In the genomic region with DNA sequence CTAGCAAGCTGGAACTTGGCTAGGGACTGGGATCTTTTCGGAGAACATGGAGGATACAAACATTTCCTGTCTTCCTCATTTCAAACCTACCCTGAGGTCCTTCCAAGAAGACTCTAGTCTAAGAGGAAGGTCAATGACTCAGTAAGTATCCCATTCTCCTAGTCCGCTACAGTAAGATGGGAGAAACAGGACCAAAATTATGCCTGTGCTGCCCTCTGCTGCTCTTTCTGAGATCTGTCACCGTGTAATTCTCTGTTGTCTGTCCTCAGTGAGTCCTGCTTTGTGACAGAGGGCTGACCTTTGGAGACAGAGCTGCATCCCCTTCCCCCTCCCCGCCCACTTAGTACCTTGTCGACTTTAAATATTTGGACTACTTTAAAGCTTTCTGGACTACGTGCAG, we compare ENCODE assay signal across 9 mouse cellular contexts.
DNase-seq lines count a peak whose midpoint lies in the region; ATAC-seq and TF ChIP-seq lines count a peak whose summit lies in the region.
"Had no signal": no experiment of that assay in that cellular context is flagged by ENCODE, and none has a peak within 500 bp of the region (broad histone marks: within the 10 kb centered on the region; RNA-seq: fewer than 3 reads in every experiment).

No protein-coding gene starts in this region.

- no peak overlapping the region for H3K27ac ChIP-seq in ES-Bruce4 (ENCODE audit: insufficient read depth, low read length)
- no peak overlapping the region for H3K27ac ChIP-seq in hindbrain, embryonic 13.5 days
- no peak overlapping the region for H3K27ac ChIP-seq in midbrain, embryonic 12.5 days (replicated peaks)
- H3K27ac ChIP-seq: lung, embryonic 15.5 days had no signal

- no peak overlapping the region for H3K4me3 ChIP-seq in ES-Bruce4 (ENCODE audit: low read depth, low read length)
- H3K4me3 ChIP-seq in hindbrain, embryonic 13.5 days: no peak overlapping the region
- H3K4me3 ChIP-seq in midbrain, embryonic 12.5 days: no peak overlapping the region
- H3K4me3 ChIP-seq: lung, embryonic 15.5 days had no signal

- no peaks in the 10 kb centered on the region for H3K27me3 ChIP-seq in ES-Bruce4 (ENCODE audit: control insufficient read depth, insufficient read depth, low read length, poor library complexity, severe bottlenecking)
- no peaks in the 10 kb centered on the region for H3K27me3 ChIP-seq in hindbrain, embryonic 13.5 days
- H3K27me3 ChIP-seq in midbrain, embryonic 12.5 days: no peaks in the 10 kb centered on the region
- H3K27me3 ChIP-seq: lung, embryonic 15.5 days had no signal

- TF ChIP-seq POLR2A in ES-Bruce4 (IDR thresholded peaks at IDR 0.05; ENCODE audit: insufficient read depth, low read length): no peak

- H3K4me1 ChIP-seq in ES-Bruce4 (ENCODE audit: control insufficient read depth, insufficient read depth, low read length): no peaks in the 10 kb centered on the region
- H3K4me1 ChIP-seq in hindbrain, embryonic 13.5 days (replicated peaks): no peaks in the 10 kb centered on the region
- H3K4me1 ChIP-seq in midbrain, embryonic 12.5 days: no peaks in the 10 kb centered on the region
- H3K4me1 ChIP-seq: lung, embryonic 15.5 days had no signal

- TF ChIP-seq EP300 in ES-Bruce4 (IDR thresholded peaks at IDR 0.05; ENCODE audit: insufficient read depth, low read depth, low read length): no peak

- no peaks in the 10 kb centered on the region for H3K9me3 ChIP-seq in ES-Bruce4 (replicated peaks; ENCODE audit: control insufficient read depth, insufficient read depth, low read length, poor library complexity, severe bottlenecking)
- H3K9me3 ChIP-seq in hindbrain, embryonic 13.5 days: peaks cover 6% of the 10 kb centered on the region; the same call in 1 of the 2 replicates
- H3K9me3 ChIP-seq in midbrain, embryonic 12.5 days: peaks cover 2% of the 10 kb centered on the region; the same call in 1 of the 2 replicates
- H3K9me3 ChIP-seq: lung, embryonic 15.5 days had no signal

- ATAC-seq in hindbrain, embryonic 13.5 days (ENCODE audit: low FRiP score): peak; percentile 80
- ATAC-seq in midbrain, embryonic 12.5 days (ENCODE audit: low FRiP score, low read depth): peak; percentile 89
- no peak for ATAC-seq in megakaryocyte-erythroid progenitor cell, adult 5-6 weeks (replicated peaks; ENCODE audit: low FRiP score, low TSS enrichment, poor library complexity, severe bottlenecking)

- no peak overlapping the region for H3K9ac ChIP-seq in ES-Bruce4 (ENCODE audit: low read depth, poor library complexity, severe bottlenecking)
- H3K9ac ChIP-seq in hindbrain, embryonic 13.5 days: no peak overlapping the region
- H3K9ac ChIP-seq in midbrain, embryonic 12.5 days (replicated peaks): no peak overlapping the region
- H3K9ac ChIP-seq: lung, embryonic 15.5 days had no signal

- H3K4me2 ChIP-seq in hindbrain, embryonic 13.5 days: no peak overlapping the region
- H3K4me2 ChIP-seq in midbrain, embryonic 12.5 days (replicated peaks): no peak overlapping the region
- H3K4me2 ChIP-seq: lung, embryonic 15.5 days had no signal

- peak; percentile 71 for DNase-seq in adipocyte (ENCODE audit: low spot score)
- peak; percentile 14 for DNase-seq in embryo, embryonic 11.5 days (ENCODE audit: low read depth, low spot score)
- peak; percentile 33 for DNase-seq in layer of hippocampus, adult 9-11 months
- no peak for DNase-seq in spleen, adult 12 weeks (ENCODE audit: low spot score)

- 27% methylated on average over 6 of the region's 6 CpGs for WGBS in hindbrain, embryonic 13.5 days
- WGBS in midbrain, embryonic 12.5 days: 25% methylated on average over 6 of the region's 6 CpGs

- H3K36me3 ChIP-seq in ES-Bruce4 (ENCODE audit: control insufficient read depth, insufficient read depth, low read length, poor library complexity, severe bottlenecking): no peaks in the 10 kb centered on the region
- H3K36me3 ChIP-seq in hindbrain, embryonic 13.5 days: no peaks in the 10 kb centered on the region
- no peaks in the 10 kb centered on the region for H3K36me3 ChIP-seq in midbrain, embryonic 12.5 days
- H3K36me3 ChIP-seq: lung, embryonic 15.5 days had no signal

- TF ChIP-seq CTCF in ES-Bruce4 (IDR thresholded peaks at IDR 0.05; ENCODE audit: low read depth, low read length): peak; percentile 23
